Mouse (Mus musculus) lung, postnatal 0 days (tissue): Measurements from ENCODE around the gene Tmem106a. TPM values are rescaled to one million over a fixed set of nuclear protein-coding genes. Genes with fewer than 3 reads are reported as not detected.

Source experiments
- ATAC-seq: fragments of 200-750 bp; cut with Nextera tagmentation; 2 replicates; pipeline ENCODE4 v1.8.0; 2017; ENCODE audit warnings: moderate library complexity
- DNase-seq: peaks from one replicate; pipeline ENCODE4 v3.0.0-alpha.2; 2016; ENCODE audit warnings: low spot score
- H3K27ac ChIP-seq: fragments of 300-500 bp; sonication (generic); 2 replicates; pipeline ENCODE4 v1.5.1; 2014; ENCODE audit warnings: antibody characterized with exemption, mild to moderate bottlenecking, low read length, mixed read lengths
- H3K27me3 ChIP-seq: fragments of 300-500 bp; sonication (generic); replicated peaks from 2 replicates; pipeline ENCODE4 v1.6.1; 2014; ENCODE audit warnings: low read length, mixed read lengths; ENCODE audit not compliant: insufficient read depth
- H3K36me3 ChIP-seq: fragments of 300-500 bp; sonication (generic); 2 replicates; pipeline ENCODE4 v1.6.1; 2014; ENCODE audit warnings: low read length, mixed read lengths; ENCODE audit not compliant: insufficient read depth
- H3K4me1 ChIP-seq: fragments of 300-500 bp; sonication (generic); 2 replicates; pipeline ENCODE4 v1.6.1; 2014; ENCODE audit warnings: antibody characterized with exemption, low read depth, low read length, mixed read lengths; ENCODE audit not compliant: insufficient read depth
- H3K4me2 ChIP-seq: fragments of 300-500 bp; sonication (generic); replicated peaks from 2 replicates; pipeline ENCODE4 v1.6.1; 2014; ENCODE audit warnings: low read depth, mild to moderate bottlenecking, low read length, moderate library complexity, mixed read lengths
- H3K4me3 ChIP-seq: fragments of 300-500 bp; sonication (generic); 2 replicates; pipeline ENCODE4 v1.5.1; 2014; ENCODE audit warnings: low read depth, low read length
- H3K9ac ChIP-seq: fragments of 300-500 bp; sonication (generic); replicated peaks from 2 replicates; pipeline ENCODE4 v1.6.1; 2014; ENCODE audit warnings: low read depth, mild to moderate bottlenecking
- H3K9me3 ChIP-seq: fragments of 300-500 bp; sonication (generic); 2 replicates; pipeline ENCODE4 v1.6.1; 2016; ENCODE audit warnings: low read length, mixed read lengths
- CTCF ChIP-seq: IDR thresholded peaks from 2 replicates; pipeline ENCODE4 v1.5.1; 2016; ENCODE audit warnings: antibody characterized with exemption, mild to moderate bottlenecking
- EP300 ChIP-seq: IDR thresholded peaks from 2 replicates; pipeline ENCODE4 v1.6.1; 2016; ENCODE audit warnings: antibody characterized with exemption, mild to moderate bottlenecking, control low read depth
- WGBS: fragments of 180-500 bp; shearing (Covaris S2); extraction: QIAGEN DNeasy Blood & Tissue Kit; methylation state at CpG from one replicate; pipeline ENCODE4 v1.1.7; 2014; 5-methylcytosine and 5-hydroxymethylcytosine counted together
- polyA plus RNA-seq: library from polyadenylated mRNA; unstranded; fragments of >200 nt; fragmentation: Nextera tagmentation; extraction: Ambion mirVana; gene quantifications from 2 replicates; pipeline ENCODE4 v1.2.1, GENCODE M21; 2015

Gene Tmem106a
- polyA plus RNA-seq, 1 experiment from 2014 or later, result 7.6 TPM

DNA sequence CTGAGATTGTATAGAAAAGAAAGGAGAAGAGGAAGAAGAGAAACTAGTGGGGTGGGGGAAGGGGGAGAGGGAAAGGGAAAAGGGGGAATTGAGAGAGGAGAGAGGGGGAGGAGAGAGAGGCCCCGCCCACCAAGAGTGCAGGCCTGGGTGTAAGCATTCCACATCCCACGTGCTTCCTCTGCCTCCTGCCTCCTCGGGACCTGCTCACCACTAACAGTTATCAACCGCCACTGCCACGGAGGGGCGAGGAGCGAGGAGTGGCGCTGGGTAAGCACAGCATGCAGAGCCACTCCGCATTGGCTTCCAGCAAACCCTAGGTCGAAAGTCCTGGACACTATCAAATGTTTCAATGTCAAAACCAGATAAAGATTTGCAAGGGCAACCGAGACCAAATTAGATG is 28.4 kb downstream of the Tmem106a start:
- Histone ChIP-seq H3K4me2 (no peak overlapping the region), H3K4me3 (no peak overlapping the region), H3K27me3 (no peaks in the 10 kb centered on the region), H3K27ac (no peak overlapping the region), H3K36me3 (no peaks in the 10 kb centered on the region), H3K9ac (no peak overlapping the region), H3K9me3 (no peaks in the 10 kb centered on the region), H3K4me1 (no peaks in the 10 kb centered on the region)
- no peak for TF ChIP-seq EP300
- TF ChIP-seq CTCF, result no peak
- no peak for DNase-seq
- 18% methylated on average over 11 of the region's 11 CpGs for WGBS
- ATAC-seq, result no peak

DNA sequence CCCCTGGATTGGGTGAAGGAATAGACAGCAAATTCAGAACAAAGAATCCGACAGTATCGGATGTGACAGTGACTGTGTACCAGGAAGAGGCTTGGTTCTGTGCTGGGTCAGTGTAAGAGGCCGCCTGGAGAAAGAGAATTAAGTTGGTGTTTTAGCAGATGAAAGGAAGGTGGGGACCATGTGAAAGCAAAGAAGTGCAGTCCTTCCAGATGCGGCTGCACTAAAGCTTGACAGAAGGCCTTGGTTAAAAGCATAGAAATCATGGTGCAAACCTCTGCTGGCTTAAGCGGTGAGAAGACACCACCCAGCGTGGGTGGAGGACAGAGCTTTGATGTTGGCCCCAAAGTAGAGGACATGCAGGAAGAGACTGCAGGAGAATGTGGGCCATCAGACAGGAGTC is 31.6 kb downstream of the Tmem106a start:
- no peak for DNase-seq
- TF ChIP-seq EP300 (no peak), CTCF (no peak)
- Histone ChIP-seq H3K4me3 (no peak overlapping the region), H3K9ac (no peak overlapping the region), H3K4me1 (no peaks in the 10 kb centered on the region), H3K9me3 (no peaks in the 10 kb centered on the region), H3K27ac (no peak overlapping the region), H3K4me2 (no peak overlapping the region), H3K27me3 (no peaks in the 10 kb centered on the region), H3K36me3 (no peaks in the 10 kb centered on the region)
- 68% methylated on average over 6 of the region's 6 CpGs for WGBS
- ATAC-seq, result no peak

DNA sequence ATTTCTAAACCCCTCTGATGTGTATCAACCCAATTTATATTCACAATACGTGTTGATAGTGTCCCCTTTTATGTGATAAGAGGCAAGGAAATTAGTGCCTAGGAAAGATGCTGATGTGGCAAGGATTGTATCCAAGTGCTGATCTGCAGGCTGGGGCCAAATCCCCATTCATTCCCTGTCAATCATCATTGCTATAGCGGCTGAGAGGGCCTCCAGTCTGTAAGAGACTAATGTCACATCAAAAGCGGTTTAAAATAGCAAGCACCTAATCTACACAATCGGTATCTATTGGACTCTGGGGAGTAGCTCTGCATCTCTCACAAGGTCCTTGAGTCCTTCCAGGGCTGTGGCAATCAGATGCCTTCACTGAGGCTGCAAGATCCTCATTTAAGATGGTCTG is 32.1 kb downstream of the Tmem106a start:
- no peak for ATAC-seq
- no peak for TF ChIP-seq CTCF
- no peak for TF ChIP-seq EP300
- H3K36me3 ChIP-seq, result no peaks in the 10 kb centered on the region
- DNase-seq, result no peak
- no peaks in the 10 kb centered on the region for H3K9me3 ChIP-seq
- no peak overlapping the region for H3K9ac ChIP-seq
- no peak overlapping the region for H3K27ac ChIP-seq
- no peaks in the 10 kb centered on the region for H3K27me3 ChIP-seq
- H3K4me2 ChIP-seq, result no peak overlapping the region
- no peaks in the 10 kb centered on the region for H3K4me1 ChIP-seq
- H3K4me3 ChIP-seq, result no peak overlapping the region
- 57% methylated on average over 4 of the region's 4 CpGs for WGBS

DNA sequence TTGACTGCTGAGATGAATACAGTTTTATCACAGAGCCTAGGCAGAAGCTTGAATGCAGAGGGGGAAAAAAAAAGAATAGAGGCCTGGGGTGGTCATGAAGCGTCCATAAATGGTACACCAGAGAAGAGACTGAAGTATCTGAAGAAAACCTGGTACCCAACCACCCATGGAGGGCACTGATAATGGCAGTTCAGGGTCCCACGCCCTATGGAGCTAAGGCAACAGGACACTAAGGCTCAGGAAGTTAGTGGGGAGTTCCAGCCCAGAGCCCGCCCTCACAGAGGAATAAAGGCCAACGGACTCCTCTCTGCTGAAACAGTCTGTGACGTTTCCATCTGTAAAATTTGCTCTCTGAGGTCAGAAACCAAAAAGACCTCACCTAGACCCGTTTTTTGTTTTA is 33.3 kb downstream of the Tmem106a start:
- TF ChIP-seq CTCF (no peak), EP300 (no peak)
- WGBS, result 64% methylated on average over 6 of the region's 6 CpGs

DNA sequence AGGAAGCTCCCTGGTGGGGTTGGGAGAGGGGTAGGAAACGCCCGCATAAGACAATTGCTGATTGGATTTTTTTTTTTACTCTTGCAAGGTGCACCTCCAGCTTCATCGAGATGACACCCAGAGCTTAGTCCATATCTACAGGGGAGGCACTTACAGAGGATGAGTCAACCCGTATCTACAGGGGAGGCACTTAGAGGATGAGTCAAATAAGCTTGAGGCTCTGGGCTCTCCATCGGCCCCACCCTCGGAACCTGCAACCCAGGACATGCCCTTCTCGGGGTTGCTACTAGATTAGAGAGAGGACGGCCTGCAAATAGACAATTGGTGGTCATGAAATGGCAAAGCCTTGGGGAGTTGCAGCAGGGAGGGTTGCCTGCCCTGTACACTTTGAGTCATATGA is 34.1 kb downstream of the Tmem106a start:
- Histone ChIP-seq H3K4me1 (no peaks in the 10 kb centered on the region), H3K27ac (no peak overlapping the region), H3K36me3 (no peaks in the 10 kb centered on the region), H3K4me2 (no peak overlapping the region), H3K27me3 (no peaks in the 10 kb centered on the region), H3K9me3 (no peaks in the 10 kb centered on the region), H3K9ac (no peak overlapping the region), H3K4me3 (no peak overlapping the region)
- 85% methylated on average over 8 of the region's 8 CpGs for WGBS
- ATAC-seq (no peak), DNase-seq (no peak)
- no peak for TF ChIP-seq CTCF
- no peak for TF ChIP-seq EP300

More for the DNA sequence above, 33.3 kb downstream of the Tmem106a start:
- no peaks in the 10 kb centered on the region for H3K36me3 ChIP-seq
- no peak overlapping the region for H3K4me2 ChIP-seq
- no peak for DNase-seq
- H3K9ac ChIP-seq, result no peak overlapping the region
- H3K27ac ChIP-seq, result no peak overlapping the region
- H3K4me1 ChIP-seq, result no peaks in the 10 kb centered on the region
- H3K9me3 ChIP-seq, result no peaks in the 10 kb centered on the region
- H3K27me3 ChIP-seq, result no peaks in the 10 kb centered on the region
- no peak overlapping the region for H3K4me3 ChIP-seq
- no peak for ATAC-seq

DNA sequence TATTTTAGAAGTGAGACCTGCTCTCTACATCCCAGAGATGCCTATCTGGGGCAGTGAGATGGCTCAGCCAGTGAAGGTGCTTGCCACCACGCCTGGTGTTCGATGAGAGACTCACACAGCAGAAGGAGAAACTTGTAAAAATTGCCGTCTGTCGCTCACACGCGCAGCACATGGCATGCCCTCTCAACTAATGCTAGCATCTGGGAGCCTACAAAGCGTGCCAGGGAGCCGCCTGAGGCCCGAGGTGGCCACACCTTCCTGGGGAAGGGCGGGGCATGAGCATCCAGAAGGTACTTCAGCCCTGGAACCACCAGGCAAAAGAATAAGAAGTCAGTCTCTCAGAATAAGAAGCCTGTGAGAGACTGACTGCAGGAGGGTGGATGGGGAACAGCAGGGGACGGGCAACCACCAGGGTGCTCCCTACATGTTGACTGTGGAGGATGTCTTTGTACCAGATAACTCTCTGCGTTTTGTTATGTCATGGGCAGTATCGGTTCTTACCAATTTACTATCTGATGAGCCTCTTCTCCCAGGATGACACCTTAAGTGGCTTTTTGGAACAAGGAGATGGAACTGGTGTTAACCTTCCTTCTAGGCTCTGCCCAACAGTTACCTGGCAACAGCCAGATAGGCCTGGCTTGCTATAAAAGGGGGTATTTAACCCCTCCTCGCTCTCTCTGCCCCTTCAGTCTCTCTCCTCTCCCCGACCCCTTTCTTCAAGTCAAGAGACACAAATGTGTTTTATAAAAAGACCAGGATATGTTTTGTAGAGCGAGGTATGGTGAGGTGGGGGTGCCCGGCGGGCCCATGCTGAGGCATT is 35.1 kb downstream of the Tmem106a start:
- no peaks in the 10 kb centered on the region for H3K27me3 ChIP-seq
- no peaks in the 10 kb centered on the region for H3K9me3 ChIP-seq
- no peak overlapping the region for H3K4me2 ChIP-seq
- WGBS, result 25% methylated on average over 18 of the region's 18 CpGs
- no peak overlapping the region for H3K4me3 ChIP-seq
- ATAC-seq (no peak), DNase-seq (no peak)
- H3K27ac ChIP-seq, result no peak overlapping the region
- H3K9ac ChIP-seq, result no peak overlapping the region
- no peaks in the 10 kb centered on the region for H3K36me3 ChIP-seq
- TF ChIP-seq CTCF, result no peak
- no peak for TF ChIP-seq EP300
- no peaks in the 10 kb centered on the region for H3K4me1 ChIP-seq

DNA sequence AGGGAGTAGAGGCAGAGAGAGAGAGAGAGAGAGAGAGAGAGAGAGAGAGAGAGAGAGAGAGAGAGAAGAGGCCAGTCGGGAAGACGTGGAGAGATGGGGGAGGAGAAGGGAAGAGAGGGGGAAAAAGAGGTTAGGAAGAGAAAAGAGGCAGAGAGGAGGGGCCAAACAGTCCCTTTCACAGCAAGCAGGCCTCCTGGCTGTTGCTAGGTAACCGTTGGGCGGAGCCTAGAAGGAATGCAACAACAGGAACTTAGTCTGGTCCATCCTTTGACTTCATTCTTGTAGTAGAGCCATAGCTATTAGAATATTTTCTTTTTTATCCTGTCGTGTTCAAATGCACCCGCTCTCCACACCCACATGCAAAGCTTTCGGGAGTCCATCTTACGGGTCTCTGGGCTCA is 35.8 kb downstream of the Tmem106a start:
- no peak overlapping the region for H3K27ac ChIP-seq
- TF ChIP-seq EP300, result no peak
- TF ChIP-seq CTCF, result no peak
- H3K9ac ChIP-seq, result no peak overlapping the region
- H3K27me3 ChIP-seq, result no peaks in the 10 kb centered on the region
- H3K4me3 ChIP-seq, result no peak overlapping the region
- H3K9me3 ChIP-seq, result no peaks in the 10 kb centered on the region
- no peaks in the 10 kb centered on the region for H3K4me1 ChIP-seq
- 14% methylated on average over 8 of the region's 8 CpGs for WGBS
- H3K4me2 ChIP-seq, result no peak overlapping the region
- no peaks in the 10 kb centered on the region for H3K36me3 ChIP-seq
- DNase-seq, result peak; percentile 38
- ATAC-seq, result no peak
